Comparison of ENCODE assay signal across 9 mouse cellular contexts in genomic region chr4:97757978-97758461, GRCm38 (mm10). TPM values are rescaled to one million over a fixed set of nuclear protein-coding genes. Genes with fewer than 3 reads are reported as not detected.
DNase-seq lines count a peak whose midpoint lies in the region; ATAC-seq and TF ChIP-seq lines count a peak whose summit lies in the region.
"Had no signal": no experiment of that assay in that cellular context is flagged by ENCODE, and none has a peak within 500 bp of the region (broad histone marks: within the 10 kb centered on the region; RNA-seq: fewer than 3 reads in every experiment).

No protein-coding gene starts in this region.

- no peaks in the 10 kb centered on the region for H3K36me3 ChIP-seq in intestine, postnatal 0 days (ENCODE audit: control insufficient read depth, insufficient read depth)
- no peaks in the 10 kb centered on the region for H3K36me3 ChIP-seq in liver, embryonic 15.5 days (replicated peaks)
- no peaks in the 10 kb centered on the region for H3K36me3 ChIP-seq in neural tube, embryonic 14.5 days (ENCODE audit: control insufficient read depth, insufficient read depth, low read length)

- 0 out of 2 replicates have a peak overlapping the region, but pooled peaks have one; percentile 17 for H3K27ac ChIP-seq in intestine, postnatal 0 days (ENCODE audit: low read depth, low read length)
- no peak overlapping the region for H3K27ac ChIP-seq in liver, embryonic 15.5 days (replicated peaks)
- peak overlapping the region; percentile 82 for H3K27ac ChIP-seq in neural tube, embryonic 14.5 days (ENCODE audit: low read depth, low read length)

- peak overlapping the region; percentile 51 for H3K4me3 ChIP-seq in intestine, postnatal 0 days (ENCODE audit: low read depth, low read length)
- H3K4me3 ChIP-seq in liver, embryonic 15.5 days (replicated peaks), result peak overlapping the region; percentile 49
- H3K4me3 ChIP-seq in neural tube, embryonic 14.5 days (ENCODE audit: low read depth, low read length), result peak overlapping the region; percentile 51
- H3K4me3 ChIP-seq: myocyte had no signal

- WGBS in intestine, postnatal 0 days, result 2% methylated on average over 14 of the region's 14 CpGs
- 2% methylated on average over 14 of the region's 14 CpGs for WGBS in liver, embryonic 15.5 days (ENCODE audit: insufficient replicate concordance)
- WGBS in neural tube, embryonic 14.5 days, result 2% methylated on average over 14 of the region's 14 CpGs

- no peaks in the 10 kb centered on the region for H3K9me3 ChIP-seq in intestine, postnatal 0 days (ENCODE audit: control insufficient read depth)
- H3K9me3 ChIP-seq in liver, embryonic 15.5 days (replicated peaks), result no peaks in the 10 kb centered on the region
- H3K9me3 ChIP-seq in neural tube, embryonic 14.5 days (ENCODE audit: control insufficient read depth, low read length), result no peaks in the 10 kb centered on the region

- TF ChIP-seq CTCF in intestine, postnatal 0 days (IDR thresholded peaks at IDR 0.05; ENCODE audit: low read depth), result peak; percentile 25

- H3K27me3 ChIP-seq in intestine, postnatal 0 days (replicated peaks; ENCODE audit: control insufficient read depth, insufficient read depth, low read length), result peaks cover 14% of the 10 kb centered on the region
- H3K27me3 ChIP-seq in liver, embryonic 15.5 days, result peaks cover 69% of the 10 kb centered on the region
- no peaks in the 10 kb centered on the region; the same call in 1 of the 2 replicates for H3K27me3 ChIP-seq in neural tube, embryonic 14.5 days (ENCODE audit: control insufficient read depth, insufficient read depth, low read length)

- H3K4me2 ChIP-seq in intestine, postnatal 0 days (replicated peaks; ENCODE audit: low read depth), result peak overlapping the region; percentile 73
- peak overlapping the region; percentile 61 for H3K4me2 ChIP-seq in liver, embryonic 15.5 days
- peak overlapping the region; percentile 72 for H3K4me2 ChIP-seq in neural tube, embryonic 14.5 days (ENCODE audit: low read depth, low read length)

- H3K9ac ChIP-seq in intestine, postnatal 0 days (ENCODE audit: low read depth, low read length), result peak overlapping the region; percentile 41
- H3K9ac ChIP-seq in liver, embryonic 15.5 days, result no peak overlapping the region; the same call in 1 of the 2 replicates
- H3K9ac ChIP-seq in neural tube, embryonic 14.5 days (replicated peaks; ENCODE audit: low read depth, low read length), result peak overlapping the region; percentile 61

- H3K4me1 ChIP-seq in intestine, postnatal 0 days (replicated peaks; ENCODE audit: control insufficient read depth, insufficient read depth, low read length), result 0 out of 2 replicates have a peak, but pooled peaks cover 2% of the 10 kb centered on the region
- peaks cover 4% of the 10 kb centered on the region; the same call in 1 of the 2 replicates for H3K4me1 ChIP-seq in liver, embryonic 15.5 days (replicated peaks)
- H3K4me1 ChIP-seq in neural tube, embryonic 14.5 days (ENCODE audit: control insufficient read depth, insufficient read depth, low read length), result no peaks in the 10 kb centered on the region

- ATAC-seq in granulocyte monocyte progenitor cell, adult 5-6 weeks (replicated peaks; ENCODE audit: poor library complexity, severe bottlenecking), result peak; percentile 52
- ATAC-seq in intestine, postnatal 0 days, result peak; percentile 54; the same call in 1 of the 2 replicates
- no peak for ATAC-seq in liver, embryonic 15.5 days (ENCODE audit: insufficient read depth)
- peak; percentile 71 for ATAC-seq in neural tube, embryonic 14.5 days (ENCODE audit: low read depth)

- peak; percentile 43 for DNase-seq in urinary bladder, postnatal 14 days (ENCODE audit: low spot score)
- DNase-seq in urinary bladder, adult 18-20 months (ENCODE audit: low spot score in 2 of 2), result no peak
- peak; percentile 68 to 71 for DNase-seq in cerebellum, postnatal 25 days
- no peak for DNase-seq in natural killer cell, adult 2 months (ENCODE audit: low spot score in 2 of 2)

RNA-seq across cellular contexts. Expression of gene Nfia, which starts 14.5 kb away (rescaled TPM):
- total RNA-seq in granulocyte monocyte progenitor cell, adult 5-6 weeks (2014; fragmentation: Nextera tagmentation), result 5.6 and 14.0 TPM in 2 replicates
- 2.6 and 3.5 TPM in 2 replicates for total RNA-seq in granulocyte monocyte progenitor cell, adult 5-6 weeks (2017)
- polyA plus RNA-seq in intestine, postnatal 0 days (2015; fragmentation: Nextera tagmentation; extraction: Ambion mirVana), result 15.9 and 18.4 TPM in 2 replicates
- 4.1 TPM in 2 replicates for polyA plus RNA-seq in liver, embryonic 15.5 days (2015; fragmentation: Nextera tagmentation; extraction: Ambion mirVana)
- polyA plus RNA-seq in neural tube, embryonic 14.5 days (2014; fragmentation: Nextera tagmentation; extraction: Ambion mirVana), result 50.0 and 55.0 TPM in 2 replicates

RNA-seq across cellular contexts. Expression of gene E130114P18Rik, which starts 19.9 kb away (rescaled TPM):
- total RNA-seq in granulocyte monocyte progenitor cell, adult 5-6 weeks (2014; fragmentation: Nextera tagmentation), result not detected in 2 replicates
- total RNA-seq in granulocyte monocyte progenitor cell, adult 5-6 weeks (2017), result not detected in 2 replicates
- polyA plus RNA-seq in intestine, postnatal 0 days (2015; fragmentation: Nextera tagmentation; extraction: Ambion mirVana), result 1.3 and 1.6 TPM in 2 replicates
- polyA plus RNA-seq in liver, embryonic 15.5 days (2015; fragmentation: Nextera tagmentation; extraction: Ambion mirVana), result 0.10 and 0.12 TPM in 2 replicates
- 22.6 and 24.6 TPM in 2 replicates for polyA plus RNA-seq in neural tube, embryonic 14.5 days (2014; fragmentation: Nextera tagmentation; extraction: Ambion mirVana)
- polyA plus RNA-seq: myocyte had no signal

Comparison
In these comparisons a context has a peak if more than half of its experiments do, and no peak if none do; other contexts are left out.
1. DNase-seq: peak in urinary bladder, postnatal 14 days (single experiment) and cerebellum, postnatal 25 days (2 of 2); none in urinary bladder, adult 18-20 months (0 of 2) and natural killer cell, adult 2 months (0 of 2).
2. Peak in every context shown above with its lines, with median percentiles within 50 percentile points of each other: H3K4me2 ChIP-seq and H3K4me3 ChIP-seq.